Mouse (Mus musculus): ENCODE measurements at regions not wholly inside any gene's neighbourhood (a gene's known extent, or its start where the extent isn't known, plus 50 kb on each side); places are given as distances from the start of the nearest gene placed in this dataset.

GRCm38 (mm10) chrX:68502938-68503337 is 175.4 kb upstream of the Fmr1 start:
- H3K9ac ChIP-seq (ENCODE audit: low read depth, poor library complexity, severe bottlenecking), result no peak overlapping the region
- no peak overlapping the region for H3K4me3 ChIP-seq (ENCODE audit: low read depth, low read length)
- no peaks in the 10 kb centered on the region for H3K27me3 ChIP-seq (ENCODE audit: control insufficient read depth, insufficient read depth, low read length, poor library complexity, severe bottlenecking)
- no peaks in the 10 kb centered on the region for H3K9me3 ChIP-seq (replicated peaks; ENCODE audit: control insufficient read depth, insufficient read depth, low read length, poor library complexity, severe bottlenecking)
- no peak for TF ChIP-seq CTCF (IDR thresholded peaks at IDR 0.05; ENCODE audit: low read depth, low read length)
- no peak for TF ChIP-seq EP300 (IDR thresholded peaks at IDR 0.05; ENCODE audit: insufficient read depth, low read depth, low read length)
- TF ChIP-seq POLR2A (IDR thresholded peaks at IDR 0.05; ENCODE audit: insufficient read depth, low read length), result no peak
- H3K27ac ChIP-seq (ENCODE audit: insufficient read depth, low read length), result no peak overlapping the region
- no peaks in the 10 kb centered on the region for H3K36me3 ChIP-seq (ENCODE audit: control insufficient read depth, insufficient read depth, low read length, poor library complexity, severe bottlenecking)
- H3K4me1 ChIP-seq (ENCODE audit: control insufficient read depth, insufficient read depth, low read length), result no peaks in the 10 kb centered on the region

- Histone ChIP-seq H3K4me1 (ENCODE audit: control insufficient read depth, insufficient read depth, low read length) (no peaks in the 10 kb centered on the region), H3K36me3 (ENCODE audit: control insufficient read depth, insufficient read depth, low read length, poor library complexity, severe bottlenecking) (no peaks in the 10 kb centered on the region), H3K27ac (ENCODE audit: insufficient read depth, low read length) (no peak overlapping the region), H3K9me3 (replicated peaks; ENCODE audit: control insufficient read depth, insufficient read depth, low read length, poor library complexity, severe bottlenecking) (no peaks in the 10 kb centered on the region), H3K4me3 (ENCODE audit: low read depth, low read length) (no peak overlapping the region), H3K9ac (ENCODE audit: low read depth, poor library complexity, severe bottlenecking) (no peak overlapping the region), H3K27me3 (ENCODE audit: control insufficient read depth, insufficient read depth, low read length, poor library complexity, severe bottlenecking) (no peaks in the 10 kb centered on the region)
- no peak for TF ChIP-seq POLR2A (IDR thresholded peaks at IDR 0.05; ENCODE audit: insufficient read depth, low read length)
Observed at GRCm38 (mm10) chrX:68507664-68508063, 170.7 kb upstream of the Fmr1 start.

DNA sequence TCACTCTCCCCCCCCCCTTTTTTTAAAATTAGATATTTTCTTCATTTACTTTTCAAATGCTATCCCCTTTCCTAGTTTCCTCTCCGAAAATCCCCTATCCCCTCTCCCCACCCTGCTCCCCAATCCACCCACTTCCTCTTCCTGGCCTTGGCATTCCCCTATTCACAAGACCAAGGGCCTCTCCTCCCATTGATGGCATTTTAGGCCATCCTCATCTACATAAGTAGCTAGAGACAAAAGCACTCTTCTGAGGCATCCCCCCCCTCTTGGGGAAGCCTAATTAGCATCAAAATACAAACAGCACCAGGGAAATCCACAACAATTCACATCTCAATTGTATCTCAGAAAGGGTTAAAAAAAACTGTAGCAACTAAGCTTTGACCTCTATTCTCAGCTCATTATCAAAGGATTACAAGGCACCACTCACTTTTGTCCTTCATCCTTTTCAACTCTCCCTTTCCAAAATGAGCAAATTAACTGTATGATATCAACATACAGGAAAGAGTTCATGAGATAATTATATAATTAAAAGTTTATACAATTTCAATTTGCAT is 166.1 kb upstream of the Fmr1 start:
- Histone ChIP-seq H3K4me3 (ENCODE audit: low read depth, low read length) (no peak overlapping the region), H3K27ac (ENCODE audit: insufficient read depth, low read length) (no peak overlapping the region), H3K27me3 (ENCODE audit: control insufficient read depth, insufficient read depth, low read length, poor library complexity, severe bottlenecking) (no peaks in the 10 kb centered on the region), H3K9ac (ENCODE audit: low read depth, poor library complexity, severe bottlenecking) (no peak overlapping the region), H3K36me3 (ENCODE audit: control insufficient read depth, insufficient read depth, low read length, poor library complexity, severe bottlenecking) (no peaks in the 10 kb centered on the region), H3K4me1 (ENCODE audit: control insufficient read depth, insufficient read depth, low read length) (no peaks in the 10 kb centered on the region), H3K9me3 (replicated peaks; ENCODE audit: control insufficient read depth, insufficient read depth, low read length, poor library complexity, severe bottlenecking) (no peaks in the 10 kb centered on the region)
- peak; percentile 54; the same call in 1 of the 2 replicates for TF ChIP-seq EP300 (IDR thresholded peaks at IDR 0.05; ENCODE audit: insufficient read depth, low read depth, low read length)
- no peak for TF ChIP-seq CTCF (IDR thresholded peaks at IDR 0.05; ENCODE audit: low read depth, low read length)

DNA sequence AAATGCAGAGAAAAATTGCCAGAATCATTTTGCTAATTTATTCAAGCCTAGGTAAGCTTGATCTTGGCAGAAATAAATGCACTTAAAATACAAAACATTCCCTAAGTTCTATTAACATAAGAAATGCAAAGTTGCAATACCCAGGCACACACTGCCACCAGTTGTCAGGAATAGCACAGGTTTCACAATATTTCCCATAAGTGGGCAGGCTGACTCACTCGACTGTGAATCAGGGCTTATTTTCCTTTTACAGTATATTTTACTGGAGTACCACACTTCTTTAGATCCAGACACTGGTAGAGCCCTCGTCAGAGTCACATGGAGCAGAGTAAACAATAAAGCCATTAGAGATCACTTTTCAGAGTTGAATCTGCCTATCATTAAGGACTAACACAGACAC is 131.8 kb upstream of the Fmr1 start:
- H3K9me3 ChIP-seq (replicated peaks; ENCODE audit: control insufficient read depth, insufficient read depth, low read length, poor library complexity, severe bottlenecking), result no peaks in the 10 kb centered on the region
- no peaks in the 10 kb centered on the region for H3K27me3 ChIP-seq (ENCODE audit: control insufficient read depth, insufficient read depth, low read length, poor library complexity, severe bottlenecking)

GRCm38 (mm10) chrX:68554031-68554430 is 124.3 kb upstream of the Fmr1 start:
- H3K27me3 ChIP-seq (ENCODE audit: control insufficient read depth, insufficient read depth, low read length, poor library complexity, severe bottlenecking), result no peaks in the 10 kb centered on the region
- no peaks in the 10 kb centered on the region for H3K9me3 ChIP-seq (replicated peaks; ENCODE audit: control insufficient read depth, insufficient read depth, low read length, poor library complexity, severe bottlenecking)
- H3K27ac ChIP-seq (ENCODE audit: insufficient read depth, low read length), result no peak overlapping the region
- no peak for TF ChIP-seq EP300 (IDR thresholded peaks at IDR 0.05; ENCODE audit: insufficient read depth, low read depth, low read length)
- TF ChIP-seq CTCF (IDR thresholded peaks at IDR 0.05; ENCODE audit: low read depth, low read length), result no peak
- no peak for TF ChIP-seq POLR2A (IDR thresholded peaks at IDR 0.05; ENCODE audit: insufficient read depth, low read length)
- no peak overlapping the region for H3K9ac ChIP-seq (ENCODE audit: low read depth, poor library complexity, severe bottlenecking)
- no peaks in the 10 kb centered on the region for H3K4me1 ChIP-seq (ENCODE audit: control insufficient read depth, insufficient read depth, low read length)
- no peak overlapping the region for H3K4me3 ChIP-seq (ENCODE audit: low read depth, low read length)
- H3K36me3 ChIP-seq (ENCODE audit: control insufficient read depth, insufficient read depth, low read length, poor library complexity, severe bottlenecking), result no peaks in the 10 kb centered on the region

More for the DNA sequence above, 131.8 kb upstream of the Fmr1 start:
- Histone ChIP-seq H3K36me3 (ENCODE audit: control insufficient read depth, insufficient read depth, low read length, poor library complexity, severe bottlenecking) (no peaks in the 10 kb centered on the region), H3K27ac (ENCODE audit: insufficient read depth, low read length) (no peak overlapping the region), H3K4me3 (ENCODE audit: low read depth, low read length) (no peak overlapping the region), H3K9ac (ENCODE audit: low read depth, poor library complexity, severe bottlenecking) (no peak overlapping the region), H3K4me1 (ENCODE audit: control insufficient read depth, insufficient read depth, low read length) (no peaks in the 10 kb centered on the region)
- no peak for TF ChIP-seq POLR2A (IDR thresholded peaks at IDR 0.05; ENCODE audit: insufficient read depth, low read length)
- TF ChIP-seq EP300 (IDR thresholded peaks at IDR 0.05; ENCODE audit: insufficient read depth, low read depth, low read length), result no peak
- no peak for TF ChIP-seq CTCF (IDR thresholded peaks at IDR 0.05; ENCODE audit: low read depth, low read length)

GRCm38 (mm10) chrX:68557717-68558116 is 120.6 kb upstream of the Fmr1 start:
- Histone ChIP-seq H3K9me3 (replicated peaks; ENCODE audit: control insufficient read depth, insufficient read depth, low read length, poor library complexity, severe bottlenecking) (no peaks in the 10 kb centered on the region), H3K4me3 (ENCODE audit: low read depth, low read length) (no peak overlapping the region), H3K27ac (ENCODE audit: insufficient read depth, low read length) (no peak overlapping the region), H3K27me3 (ENCODE audit: control insufficient read depth, insufficient read depth, low read length, poor library complexity, severe bottlenecking) (no peaks in the 10 kb centered on the region), H3K4me1 (ENCODE audit: control insufficient read depth, insufficient read depth, low read length) (no peaks in the 10 kb centered on the region), H3K36me3 (ENCODE audit: control insufficient read depth, insufficient read depth, low read length, poor library complexity, severe bottlenecking) (no peaks in the 10 kb centered on the region), H3K9ac (ENCODE audit: low read depth, poor library complexity, severe bottlenecking) (no peak overlapping the region)
- TF ChIP-seq POLR2A (IDR thresholded peaks at IDR 0.05; ENCODE audit: insufficient read depth, low read length) (no peak), CTCF (IDR thresholded peaks at IDR 0.05; ENCODE audit: low read depth, low read length) (no peak), EP300 (IDR thresholded peaks at IDR 0.05; ENCODE audit: insufficient read depth, low read depth, low read length) (no peak)

All from ES-Bruce4 (cell line).